Mouse (Mus musculus) adrenal gland, postnatal 25 days (tissue): ENCODE results near the gene Rexo4. TPM values are rescaled to one million over a fixed set of nuclear protein-coding genes. Genes with fewer than 3 reads are reported as not detected.

Experiments
- DNase-seq: peaks from one replicate; pipeline ENCODE4 v3.0.0; 2021; ENCODE audit warnings: mixed read lengths
- total RNA-seq: library from RNA; stranded (reverse); gene quantifications from 2 replicates; pipeline ENCODE4 v1.2.3, GENCODE M21; 2021

Rexo4 gene
- total RNA-seq, 1 experiment from 2014 or later: 40.5 TPM

GRCm38 (mm10) chr2:26910124-26910993 lies 53.8 kb downstream of the Rexo4 start, which contains the start of the genes Med22 and Rpl7a:
Med22 (minus strand) TSS chr2:26910677.
Rpl7a (plus strand) TSS chr2:26910764.
- peak; percentile 100 for DNase-seq

GRCm38 (mm10) chr2:26909387-26909784 lies 54.8 kb downstream of the Rexo4 start:
- DNase-seq: no peak

GRCm38 (mm10) chr2:26908710-26909386 lies 55.3 kb downstream of the Rexo4 start:
- DNase-seq: no peak

- peak; percentile 55 for DNase-seq
Measured at GRCm38 (mm10) chr2:26907109-26907508, 57.1 kb downstream of the Rexo4 start.

GRCm38 (mm10) chr2:26906431-26906830 lies 57.8 kb downstream of the Rexo4 start:
- DNase-seq: no peak

GRCm38 (mm10) chr2:26905936-26906335 lies 58.2 kb downstream of the Rexo4 start:
- DNase-seq: no peak

Other genes starting within 250 kb of the Rexo4 start
- not detected in 2 replicates for gene Abo, start 99.4 kb downstream of the Rexo4 start, total RNA-seq
- gene Surf6, start 61.5 kb downstream of the Rexo4 start, total RNA-seq: 32.1 and 33.7 TPM in 2 replicates
- 43.2 and 54.2 TPM in 2 replicates for gene Med22, start 53.7 kb downstream of the Rexo4 start, total RNA-seq
- gene Rpl7a, start 53.6 kb downstream of the Rexo4 start, total RNA-seq: 481 and 517 TPM in 2 replicates
- gene Surf2, start 48.0 kb downstream of the Rexo4 start, total RNA-seq: 44.2 and 45.9 TPM in 2 replicates
- 109 and 117 TPM in 2 replicates for gene Surf1, start 47.9 kb downstream of the Rexo4 start, total RNA-seq
- 152 and 210 TPM in 2 replicates for gene Surf4, start 30.5 kb downstream of the Rexo4 start, total RNA-seq
- 0.33 TPM in 1 of 2 replicates, not detected in the other for gene Stkld1, start 30.3 kb downstream of the Rexo4 start, total RNA-seq
- not detected in 2 replicates for gene Adamts13, start 9.0 kb upstream of the Rexo4 start, total RNA-seq
- gene Cacfd1, start 45.5 kb upstream of the Rexo4 start, total RNA-seq: 47.5 and 53.5 TPM in 2 replicates
- 0.71 and 0.97 TPM in 2 replicates for gene Slc2a6, start 63.6 kb upstream of the Rexo4 start, total RNA-seq
- not detected in 2 replicates for gene Mymk, start 107.8 kb upstream of the Rexo4 start, total RNA-seq
- gene Adamtsl2, start 115.0 kb upstream of the Rexo4 start, total RNA-seq: 17.4 and 17.9 TPM in 2 replicates
- gene Fam163b, start 178.1 kb upstream of the Rexo4 start, total RNA-seq: 1.6 and 2.3 TPM in 2 replicates
- 324 and 373 TPM in 2 replicates for gene Dbh, start 200.8 kb upstream of the Rexo4 start, total RNA-seq